Mouse (Mus musculus) urinary bladder, postnatal 36 days (tissue): Measurements from ENCODE around the gene Eva1a.

Source experiments
- DNase-seq, 2 experiments: peaks; one replicate each; pipeline ENCODE4 v3.0.0; 2022; ENCODE audit warnings: low spot score in 2 of 2, mixed read lengths in 1 of 2

Eva1a gene

GRCm38 (mm10) chr6:82040834-82041487 is at the start of gene Eva1a:
Gene Eva1a, plus strand, starts transcription at chr6:82041043.
- DNase-seq, result no peak

GRCm38 (mm10) chr6:82012392-82012791 is 28.5 kb upstream of the Eva1a start:
- DNase-seq, result no peak

GRCm38 (mm10) chr6:82021074-82021473 is 19.8 kb upstream of the Eva1a start:
- no peak for DNase-seq

- DNase-seq, result no peak
Observed at GRCm38 (mm10) chr6:82021494-82021893, 19.3 kb upstream of the Eva1a start.

- DNase-seq, result no peak
Observed at GRCm38 (mm10) chr6:82029611-82030510, 11.0 kb upstream of the Eva1a start.

- DNase-seq, result no peak
Observed at GRCm38 (mm10) chr6:82030511-82030884, 10.3 kb upstream of the Eva1a start.

GRCm38 (mm10) chr6:82037211-82037610 is 3.6 kb upstream of the Eva1a start:
- DNase-seq, result no peak

GRCm38 (mm10) chr6:82039193-82039592 is 1.6 kb upstream of the Eva1a start:
- no peak for DNase-seq

GRCm38 (mm10) chr6:82039968-82040367 is 875 bp upstream of the Eva1a start:
- no peak for DNase-seq

- DNase-seq, result peak; percentile 33 to 34
Observed at GRCm38 (mm10) chr6:82041488-82042295, 849 bp downstream of the Eva1a start.

GRCm38 (mm10) chr6:82042296-82043125 is 1.7 kb downstream of the Eva1a start:
- DNase-seq, result peak; percentile 13 to 19

GRCm38 (mm10) chr6:82043634-82044033 is 2.8 kb downstream of the Eva1a start:
- no peak for DNase-seq

GRCm38 (mm10) chr6:82044509-82044908 is 3.7 kb downstream of the Eva1a start:
- DNase-seq, result no peak

- DNase-seq, result no peak
Observed at GRCm38 (mm10) chr6:82047977-82048376, 7.1 kb downstream of the Eva1a start.

- no peak for DNase-seq
Observed at GRCm38 (mm10) chr6:82050201-82050600, 9.4 kb downstream of the Eva1a start.

GRCm38 (mm10) chr6:82051569-82051968 is 10.7 kb downstream of the Eva1a start:
- no peak for DNase-seq

GRCm38 (mm10) chr6:82052047-82052725 is 11.3 kb downstream of the Eva1a start:
- no peak for DNase-seq

- DNase-seq, result no peak
Observed at GRCm38 (mm10) chr6:82052726-82053118, 11.9 kb downstream of the Eva1a start.

- DNase-seq, result no peak
Observed at GRCm38 (mm10) chr6:82054854-82055253, 14.0 kb downstream of the Eva1a start.

GRCm38 (mm10) chr6:82059896-82060295 is 19.1 kb downstream of the Eva1a start:
- DNase-seq, result no peak

- no peak for DNase-seq
Observed at GRCm38 (mm10) chr6:82065230-82065629, 24.4 kb downstream of the Eva1a start.
